Mouse (Mus musculus): ENCODE measurements around the gene Tbc1d12.

Tbc1d12 gene

GRCm38 (mm10) chr19:38836438-38837170, at the start of gene Tbc1d12:
Gene Tbc1d12, plus strand, starts transcription at chr19:38836579.
- POLR2A ChIA-PET: interaction anchor here in 3 of 4 experiments (0.6 to 2.4 kb wide), 19 partner anchors 11 to 512 kb away, joined by 3 to 8 read pairs (median 4); partner anchors contain the start of genes Noc3l (in 3 of the 3) and Hells (in 1 of the 3)

DNA sequence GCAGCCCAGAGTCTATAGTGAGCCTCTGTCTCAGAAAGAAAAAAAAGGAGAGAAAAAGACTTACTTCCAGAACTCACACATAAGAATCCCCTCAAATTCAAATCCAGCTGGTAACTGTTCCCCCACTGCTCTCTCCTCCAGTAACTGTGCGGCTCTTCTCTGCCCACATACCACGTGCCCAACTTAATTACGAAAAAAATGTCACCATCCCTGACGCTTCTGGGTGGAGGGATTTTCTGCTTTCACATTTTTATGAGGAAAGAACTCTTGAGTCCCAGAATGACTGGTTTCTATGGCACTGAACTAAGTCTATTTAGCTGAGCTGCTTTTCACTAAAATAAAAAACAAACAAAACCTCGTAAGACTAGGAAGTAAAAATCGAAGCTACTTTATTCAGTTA, 48.6 kb upstream of the Tbc1d12 start:
- CTCF ChIA-PET: no interaction called here
- POLR2A ChIA-PET: interaction anchor here in 1 of 4 experiments (1.0 kb wide), 1 partner anchor 143 kb away, joined by 3 read pairs; the partner anchor contains the start of gene Hells

More at GRCm38 (mm10) chr19:38836438-38837170, at the start of gene Tbc1d12:
- CTCF ChIA-PET: interaction anchor here (0.6 to 1.0 kb wide), 5 partner anchors 10 to 1963 kb away, joined by 3 to 10 read pairs (median 3); no protein-coding TSS in a partner anchor

- POLR2A ChIA-PET: interaction anchor here (0.6 to 1.2 kb wide), 6 partner anchors 8 to 137 kb away, joined by 3 to 4 read pairs (median 4); partner anchors contain the start of gene Hells (in 1 of the 4)
- CTCF ChIA-PET: no interaction called here
Measured at GRCm38 (mm10) chr19:38793563-38794045, 42.8 kb upstream of the Tbc1d12 start.

DNA sequence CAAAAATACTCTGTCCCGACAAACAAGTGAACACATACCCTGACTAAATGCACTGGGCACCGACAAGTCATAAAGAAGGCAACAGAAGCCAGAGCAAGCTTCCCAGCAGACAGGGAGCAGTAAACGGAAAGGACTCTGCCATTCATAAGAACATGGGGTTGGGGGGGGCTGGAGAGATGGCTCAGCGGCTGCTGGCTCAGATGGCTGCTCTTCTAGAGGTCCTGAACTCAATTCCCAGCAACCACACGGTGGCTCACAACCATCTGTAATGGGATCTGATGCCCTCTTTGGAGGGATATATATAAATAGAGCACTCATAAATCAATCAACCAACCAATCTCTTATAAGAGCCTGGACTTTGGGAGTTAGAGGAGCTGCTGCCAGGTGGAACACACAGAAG, 39.8 kb upstream of the Tbc1d12 start:
- ChIA-PET CTCF (no interaction called here), POLR2A (interaction anchor here in 1 of 4 experiments (1.0 kb wide), 1 partner anchor 139 kb away, joined by 3 read pairs; no protein-coding TSS in a partner anchor)

- ChIA-PET POLR2A (interaction anchor here in 1 of 4 experiments (0.6 kb wide), 1 partner anchor 61 kb away, joined by 3 read pairs; no protein-coding TSS in a partner anchor), CTCF (no interaction called here)
Measured at GRCm38 (mm10) chr19:38798291-38798690, 38.1 kb upstream of the Tbc1d12 start.

DNA sequence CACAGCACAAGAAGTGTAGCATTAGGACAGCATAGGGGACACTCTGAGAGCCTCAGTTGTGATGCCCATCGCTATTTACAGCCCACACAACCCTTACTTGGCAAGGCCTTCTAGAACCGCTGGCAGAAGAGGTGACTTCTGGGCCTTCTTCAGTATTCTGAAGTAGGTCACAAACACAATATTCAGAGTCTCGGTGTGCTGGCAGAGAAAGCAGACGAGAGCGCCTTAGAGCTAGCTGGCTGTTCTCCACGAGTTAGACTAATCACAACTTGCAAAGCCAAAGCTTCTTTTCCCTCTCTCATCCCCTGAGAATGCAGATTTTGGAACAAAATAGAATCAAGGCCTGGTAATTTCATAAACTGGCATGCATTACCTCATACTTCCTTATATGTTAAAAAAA, 37.6 kb upstream of the Tbc1d12 start:
- ChIA-PET POLR2A (interaction anchor here in 1 of 4 experiments (0.6 kb wide), 1 partner anchor 60 kb away, joined by 3 read pairs; no protein-coding TSS in a partner anchor), CTCF (no interaction called here)

DNA sequence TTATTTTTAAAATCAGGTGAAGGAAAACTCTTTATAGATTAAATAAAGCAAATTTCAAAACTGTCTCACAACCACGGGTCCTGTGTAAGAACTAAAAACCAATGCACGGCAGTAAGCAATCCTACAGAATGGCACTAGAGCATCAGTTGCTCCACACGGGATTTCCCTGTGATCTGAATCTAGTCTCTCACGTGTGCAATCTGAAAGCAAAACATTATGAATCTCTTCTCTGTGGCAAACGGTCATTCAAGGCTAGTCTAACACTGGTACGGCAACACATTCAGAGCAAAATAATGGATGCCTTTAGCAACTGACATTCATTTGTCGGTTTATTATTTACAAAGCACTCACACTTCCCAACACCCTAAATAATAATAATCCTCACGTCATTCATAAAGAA, 18.2 kb upstream of the Tbc1d12 start:
- CTCF ChIA-PET: interaction anchor here in 1 of 4 experiments (0.6 kb wide), 1 partner anchor 9 kb away, joined by 4 read pairs; no protein-coding TSS in a partner anchor
- POLR2A ChIA-PET: interaction anchor here in 2 of 4 experiments (0.6 to 1.9 kb wide), 3 partner anchors 9 to 387 kb away, joined by 3 to 5 read pairs (median 3); no protein-coding TSS in a partner anchor

DNA sequence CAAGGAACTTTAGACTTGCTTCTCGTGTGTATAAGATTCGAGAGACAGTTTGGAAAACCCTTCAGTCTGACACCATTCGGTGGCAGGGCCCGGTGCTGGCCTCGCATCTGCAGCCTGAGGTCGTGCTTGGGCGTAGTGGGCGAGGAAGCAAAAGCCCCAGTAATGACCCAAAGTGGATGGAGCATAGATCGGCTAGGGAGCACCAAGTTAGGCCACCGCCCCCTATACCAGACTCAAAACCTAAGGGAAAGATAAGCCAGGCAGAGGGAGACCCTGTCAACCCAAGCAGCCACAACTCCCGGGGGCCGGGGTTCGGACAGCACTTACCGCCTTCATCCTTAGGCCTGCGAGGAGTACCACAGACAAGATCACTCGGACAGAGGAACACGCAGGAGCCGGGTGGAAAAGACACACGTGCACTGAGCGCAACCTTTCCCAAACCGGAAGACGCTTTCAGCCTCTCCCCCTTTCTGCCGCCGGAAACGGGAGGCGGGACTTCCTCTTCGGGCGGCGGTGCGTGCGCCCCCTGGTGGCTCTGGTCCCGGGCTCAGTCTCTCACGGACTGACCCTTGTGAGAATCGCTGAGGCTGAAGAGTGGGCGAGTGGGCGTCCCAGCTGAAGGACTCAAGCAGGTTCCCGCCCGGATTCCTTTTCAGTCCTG, 17.5 kb upstream of the Tbc1d12 start, which contains the start of gene Noc3l:
Gene Noc3l, minus strand, starts transcription at position 472 of the 661 bp plus-strand sequence.
- ChIA-PET POLR2A (interaction anchor here in 3 of 4 experiments (0.7 to 1.5 kb wide), 7 partner anchors 14 to 388 kb away, joined by 3 to 7 read pairs (median 3); partner anchors contain the start of genes Tbc1d12 (in 3 of the 3) and Hells (in 2 of the 3)), CTCF (interaction anchor here in 3 of 4 experiments (0.6 to 0.7 kb wide), 4 partner anchors 9 to 144 kb away, joined by 3 read pairs; no protein-coding TSS in a partner anchor)

DNA sequence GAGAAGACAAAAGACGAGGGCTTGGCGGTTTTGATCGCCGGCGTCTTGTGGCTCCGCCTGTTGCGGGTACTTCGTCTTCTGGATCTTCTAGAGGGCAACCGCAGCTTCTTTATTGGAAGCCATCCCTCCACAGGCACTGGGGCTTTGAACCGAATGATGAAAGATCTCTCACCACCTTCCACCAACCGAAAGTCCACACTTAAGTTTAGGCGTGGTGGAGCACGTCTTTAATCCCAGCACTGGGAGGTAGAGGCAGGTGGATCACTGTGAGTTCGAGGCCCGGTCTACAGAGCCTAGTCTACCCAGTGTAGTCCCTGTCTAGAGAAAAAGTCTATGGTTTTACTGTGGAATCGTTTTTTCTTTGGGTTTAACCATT, 17.0 kb upstream of the Tbc1d12 start:
- ChIA-PET POLR2A (interaction anchor here in 3 of 4 experiments (0.7 to 1.5 kb wide), 7 partner anchors 13 to 388 kb away, joined by 3 to 7 read pairs (median 3); partner anchors contain the start of genes Tbc1d12 (in 3 of the 3) and Hells (in 2 of the 3)), CTCF (interaction anchor here in 3 of 4 experiments (0.6 to 0.7 kb wide), 4 partner anchors 9 to 143 kb away, joined by 3 read pairs; no protein-coding TSS in a partner anchor)

GRCm38 (mm10) chr19:38820186-38820804, 16.1 kb upstream of the Tbc1d12 start:
- CTCF ChIA-PET: interaction anchor here in 1 of 4 experiments (0.6 kb wide), 1 partner anchor 151 kb away, joined by 3 read pairs; no protein-coding TSS in a partner anchor
- POLR2A ChIA-PET: interaction anchor here in 1 of 4 experiments (1.1 kb wide), 2 partner anchors 17 to 111 kb away, joined by 3 to 4 read pairs; no protein-coding TSS in a partner anchor

- CTCF ChIA-PET: interaction anchor here in 3 of 4 experiments (0.7 to 1.3 kb wide), 3 partner anchors 9 to 194 kb away, joined by 3 to 4 read pairs (median 4); no protein-coding TSS in a partner anchor
- POLR2A ChIA-PET: interaction anchor here in 1 of 4 experiments (1.1 to 2.0 kb wide), 2 partner anchors 14 to 33 kb away, joined by 3 to 7 read pairs; partner anchors contain the start of gene Noc3l
Measured at GRCm38 (mm10) chr19:38833224-38833623, 3.2 kb upstream of the Tbc1d12 start.

GRCm38 (mm10) chr19:38836084-38836437, 318 bp upstream of the Tbc1d12 start:
- CTCF ChIA-PET: interaction anchor here in 1 of 4 experiments (0.6 kb wide), 1 partner anchor 1963 kb away, joined by 3 read pairs; no protein-coding TSS in a partner anchor
- POLR2A ChIA-PET: interaction anchor here in 3 of 4 experiments (0.7 to 2.4 kb wide), 9 partner anchors 12 to 96 kb away, joined by 3 to 8 read pairs (median 4); partner anchors contain the start of genes Noc3l (in 3 of the 3) and Hells (in 1 of the 3)

GRCm38 (mm10) chr19:38837171-38837641, 827 bp downstream of the Tbc1d12 start:
- POLR2A ChIA-PET: interaction anchor here in 3 of 4 experiments (0.6 to 2.4 kb wide), 21 partner anchors 11 to 513 kb away, joined by 3 to 8 read pairs (median 4); partner anchors contain the start of genes Hells (in 2 of the 3) and Noc3l (in 1 of the 3)
- CTCF ChIA-PET: interaction anchor here in 3 of 4 experiments (0.6 to 1.0 kb wide), 4 partner anchors 9 to 271 kb away, joined by 3 to 10 read pairs (median 3); no protein-coding TSS in a partner anchor

GRCm38 (mm10) chr19:38844817-38845216, 8.4 kb downstream of the Tbc1d12 start:
- ChIA-PET POLR2A (interaction anchor here in 2 of 4 experiments (0.7 to 1.0 kb wide), 3 partner anchors 24 to 309 kb away, joined by 3 to 5 read pairs (median 3); no protein-coding TSS in a partner anchor), CTCF (interaction anchor here in 2 of 4 experiments (0.7 kb wide), 2 partner anchors 270 to 551 kb away, joined by 3 to 4 read pairs; no protein-coding TSS in a partner anchor)

DNA sequence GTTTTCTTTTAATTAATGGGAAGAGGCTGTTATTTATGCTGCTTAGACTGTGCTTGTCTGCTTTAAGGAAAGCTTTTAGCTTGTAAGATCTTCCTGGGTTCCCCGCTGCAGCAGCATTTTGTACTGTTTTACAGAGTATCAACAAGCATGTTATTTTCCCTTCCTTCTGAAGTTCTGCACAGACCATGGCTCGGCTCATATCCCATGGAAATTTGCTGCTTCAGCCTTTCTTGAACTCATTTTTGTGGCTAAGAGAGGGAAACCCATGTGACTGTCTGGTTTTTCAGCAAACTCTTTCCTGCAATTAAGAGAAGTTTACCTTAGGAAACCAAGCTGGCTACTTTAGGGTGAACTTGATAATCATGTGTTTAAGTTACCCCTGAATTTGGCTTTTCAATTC, 10.0 kb downstream of the Tbc1d12 start:
- ChIA-PET CTCF (interaction anchor here in 2 of 4 experiments (0.9 to 1.0 kb wide), 2 partner anchors 9 to 27 kb away, joined by 3 read pairs; no protein-coding TSS in a partner anchor), POLR2A (interaction anchor here in 1 of 4 experiments (0.9 to 1.1 kb wide), 2 partner anchors 11 to 84 kb away, joined by 3 read pairs; partner anchors contain the start of gene Hells)

DNA sequence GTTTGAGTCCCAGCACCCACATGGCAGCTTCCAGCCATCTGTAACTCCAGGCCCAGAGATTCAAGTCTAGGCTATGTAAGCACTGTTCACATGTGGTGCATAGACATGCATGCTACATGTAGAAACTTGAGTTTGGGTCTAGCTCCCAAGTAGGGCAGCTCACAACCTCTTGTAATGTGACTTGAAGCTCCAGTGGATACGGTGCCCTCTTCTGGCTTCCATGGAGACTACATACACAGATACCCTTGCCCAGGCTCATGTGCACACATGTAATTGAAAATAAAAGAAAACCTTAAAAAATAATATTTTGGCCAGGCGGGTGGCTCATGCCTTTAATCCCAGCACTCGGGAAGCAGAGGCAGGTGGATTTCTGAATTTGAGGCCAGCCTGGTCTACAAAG, 21.8 kb downstream of the Tbc1d12 start:
- CTCF ChIA-PET: interaction anchor here in 3 of 4 experiments (0.5 to 1.1 kb wide), 4 partner anchors 17 to 435 kb away, joined by 3 read pairs; no protein-coding TSS in a partner anchor
- POLR2A ChIA-PET: interaction anchor here in 1 of 4 experiments (1.3 kb wide), 1 partner anchor 12 kb away, joined by 3 read pairs; no protein-coding TSS in a partner anchor

DNA sequence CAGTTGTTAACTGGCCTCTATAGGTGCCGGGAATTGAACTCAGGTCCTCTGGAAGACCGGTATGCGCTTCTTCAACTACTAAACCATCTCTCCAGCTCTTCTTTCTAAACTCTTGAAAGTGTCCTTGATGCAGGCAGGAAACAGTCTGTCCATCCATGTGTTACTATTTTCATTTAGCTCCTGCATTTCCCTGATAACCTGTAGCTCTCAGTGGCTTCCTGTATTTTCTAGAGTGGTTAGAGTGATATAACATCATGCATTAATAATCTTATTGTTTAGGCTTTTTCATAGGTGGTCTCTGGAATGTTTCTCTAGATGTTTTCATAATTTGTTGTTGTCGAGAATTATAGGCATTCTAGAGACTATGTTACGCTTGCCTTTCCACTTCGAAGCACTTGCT, 26.1 kb downstream of the Tbc1d12 start:
- POLR2A ChIA-PET: no interaction called here
- CTCF ChIA-PET: no interaction called here

All from embryonic stem cell, embryonic (primary cell).